Comparison of ENCODE assay signal across 11 mouse cellular contexts in genomic region chr9:99141171-99141570, GRCm38 (mm10). TPM values are rescaled to one million over a fixed set of nuclear protein-coding genes. Genes with fewer than 3 reads are reported as not detected.
DNase-seq lines count a peak whose midpoint lies in the region; ATAC-seq lines count a peak whose summit lies in the region.
"Had no signal": no experiment of that assay in that cellular context is flagged by ENCODE, and none has a peak within 500 bp of the region (broad histone marks: within the 10 kb centered on the region; RNA-seq: fewer than 3 reads in every experiment).

No protein-coding gene starts in this region.

- H3K4me1 ChIP-seq in heart, embryonic 11.5 days (ENCODE audit: control insufficient read depth, insufficient read depth, low read length): peaks cover 14% of the 10 kb centered on the region; the same call in 1 of the 2 replicates
- H3K4me1 ChIP-seq in megakaryocyte, embryonic 14.5 days: peaks cover 69% of the 10 kb centered on the region
- peaks cover 6% of the 10 kb centered on the region; the same call in 1 of the 2 replicates for H3K4me1 ChIP-seq in limb, embryonic 12.5 days (replicated peaks)
- peaks cover 2% of the 10 kb centered on the region; the same call in 1 of the 2 replicates for H3K4me1 ChIP-seq in stomach, embryonic 15.5 days

- 0 out of 2 replicates have a peak overlapping the region, but pooled peaks have one; percentile 34 for H3K9ac ChIP-seq in heart, embryonic 11.5 days (ENCODE audit: low read depth, low read length)
- no peak overlapping the region for H3K9ac ChIP-seq in limb, embryonic 12.5 days (replicated peaks)
- no peak overlapping the region for H3K9ac ChIP-seq in stomach, embryonic 15.5 days

- peak overlapping the region; percentile 64 for H3K4me2 ChIP-seq in heart, embryonic 11.5 days
- peak overlapping the region; percentile 79; the same call in 1 of the 2 replicates for H3K4me2 ChIP-seq in limb, embryonic 12.5 days
- peak overlapping the region; percentile 88; the same call in 1 of the 2 replicates for H3K4me2 ChIP-seq in stomach, embryonic 15.5 days

- no peaks in the 10 kb centered on the region for H3K9me3 ChIP-seq in heart, embryonic 11.5 days (replicated peaks; ENCODE audit: control insufficient read depth, low read length)
- H3K9me3 ChIP-seq in megakaryocyte, embryonic 14.5 days: no peaks in the 10 kb centered on the region
- H3K9me3 ChIP-seq in limb, embryonic 12.5 days: no peaks in the 10 kb centered on the region
- H3K9me3 ChIP-seq in stomach, embryonic 15.5 days: no peaks in the 10 kb centered on the region

- no peak for ATAC-seq in heart, embryonic 11.5 days (replicated peaks; ENCODE audit: insufficient number of reproducible peaks, low FRiP score, low TSS enrichment)
- no peak for ATAC-seq in megakaryocyte, adult 5-6 weeks (ENCODE audit: poor library complexity, severe bottlenecking)
- no peak for ATAC-seq in limb, embryonic 12.5 days (ENCODE audit: insufficient number of reproducible peaks, insufficient read depth, low FRiP score, low TSS enrichment, low read depth)
- ATAC-seq in stomach, embryonic 15.5 days (ENCODE audit: insufficient read depth, low FRiP score, low read depth): no peak

- H3K27me3 ChIP-seq in heart, embryonic 11.5 days (ENCODE audit: control insufficient read depth, insufficient read depth, low read length): no peaks in the 10 kb centered on the region
- H3K27me3 ChIP-seq in megakaryocyte, embryonic 14.5 days (replicated peaks): no peaks in the 10 kb centered on the region
- H3K27me3 ChIP-seq in limb, embryonic 12.5 days: peaks cover 23% of the 10 kb centered on the region
- no peaks in the 10 kb centered on the region for H3K27me3 ChIP-seq in stomach, embryonic 15.5 days (replicated peaks)

- DNase-seq in heart, adult 11 months: no peak
- DNase-seq in frontal cortex, postnatal 36 days (ENCODE audit: low spot score in 2 of 2): no peak
- DNase-seq in testis, postnatal 10 days (ENCODE audit: low spot score): no peak
- DNase-seq: cerebellum, postnatal 14 days; gastrocnemius, postnatal 10 days; right cerebral cortex, postnatal 4 days had no signal

- no peaks in the 10 kb centered on the region for H3K36me3 ChIP-seq in heart, embryonic 11.5 days (ENCODE audit: control insufficient read depth, insufficient read depth, low read length)
- H3K36me3 ChIP-seq in megakaryocyte, embryonic 14.5 days (replicated peaks; ENCODE audit: low read length): peaks cover 13% of the 10 kb centered on the region
- no peaks in the 10 kb centered on the region for H3K36me3 ChIP-seq in limb, embryonic 12.5 days
- H3K36me3 ChIP-seq in stomach, embryonic 15.5 days: no peaks in the 10 kb centered on the region

- peak overlapping the region; percentile 84; the same call in 1 of the 2 replicates for H3K4me3 ChIP-seq in heart, embryonic 11.5 days (ENCODE audit: low read depth, low read length)
- H3K4me3 ChIP-seq in megakaryocyte, embryonic 14.5 days (replicated peaks): peak overlapping the region; percentile 75
- no peak overlapping the region for H3K4me3 ChIP-seq in limb, embryonic 12.5 days (replicated peaks)
- 0 out of 2 replicates have a peak overlapping the region, but pooled peaks have one; percentile 83 for H3K4me3 ChIP-seq in stomach, embryonic 15.5 days (replicated peaks)

- peak overlapping the region; percentile 12; the same call in 1 of the 2 replicates for H3K27ac ChIP-seq in heart, embryonic 11.5 days (ENCODE audit: low read depth, low read length)
- no peak overlapping the region for H3K27ac ChIP-seq in limb, embryonic 12.5 days
- no peak overlapping the region for H3K27ac ChIP-seq in stomach, embryonic 15.5 days

- 34% methylated on average over 3 of the region's 3 CpGs for WGBS in heart, embryonic 11.5 days (ENCODE audit: insufficient replicate concordance)
- 56% methylated on average over 3 of the region's 3 CpGs for WGBS in limb, embryonic 12.5 days
- 50% methylated on average over 3 of the region's 3 CpGs for WGBS in stomach, embryonic 15.5 days

RNA-seq across cellular contexts. Expression of gene Pik3cb, which starts 0.8 kb away (rescaled TPM):
- 1.3 and 2.5 TPM in 2 replicates for polyA plus RNA-seq in heart, embryonic 11.5 days (2014; fragmentation: Nextera tagmentation; extraction: Ambion mirVana)
- 0.82 and 1.8 TPM in 2 replicates for polyA plus RNA-seq in megakaryocyte, embryonic 14.5 days (2012; ENCODE audit: insufficient read depth, low replicate concordance)
- total RNA-seq in megakaryocyte, adult 5-6 weeks (2015): 18.9 and 19.9 TPM in 2 replicates
- 8.2 and 10.0 TPM in 2 replicates for total RNA-seq in megakaryocyte, adult 5-6 weeks (2017)
- polyA plus RNA-seq in limb, embryonic 12.5 days (2016; fragmentation: Nextera tagmentation; extraction: Ambion mirVana): 1.3 and 1.4 TPM in 2 replicates
- polyA plus RNA-seq in stomach, embryonic 15.5 days (2015; fragmentation: Nextera tagmentation; extraction: Ambion mirVana): 1.3 TPM in 2 replicates
